Mouse (Mus musculus) ES-E14 (cell line): ENCODE measurements around the gene Rbm39. TPM values are rescaled to one million over a fixed set of nuclear protein-coding genes. Genes with fewer than 3 reads are reported as not detected.
"Not testable (repeated sequence)": the region's sequence is repeated elsewhere in the genome, so short reads cannot be mapped to it uniquely, and the experiment has no call there.

Experiments used
- DNase-seq: peaks from one replicate; pipeline ENCODE4 v3.0.0-alpha.2; 2013; ENCODE audit warnings: low read depth, low spot score
- H3K27ac ChIP-seq: 2 replicates; pipeline ENCODE4 v1.5.1; 2012; ENCODE audit warnings: low read depth, mild to moderate bottlenecking, low read length, moderate library complexity, mixed read lengths; ENCODE audit not compliant: poor library complexity, insufficient read depth, severe bottlenecking
- H3K36me3 ChIP-seq: 2 replicates; pipeline ENCODE4 v1.6.1; 2012; ENCODE audit warnings: mild to moderate bottlenecking, low read length, moderate library complexity, mixed read lengths; ENCODE audit not compliant: control insufficient read depth, poor library complexity, insufficient read depth, severe bottlenecking
- H3K4me1 ChIP-seq, 2 experiments: fragments of 150-350 bp in 1 of 2; sonication (generic) in 1 of 2; 2 replicates each; pipeline ENCODE4 v1.6.1; 2012; ENCODE audit warnings: low read length in 2 of 2, mild to moderate bottlenecking in 1 of 2, mixed read lengths in 1 of 2; ENCODE audit not compliant: control insufficient read depth in 2 of 2, insufficient read depth in 2 of 2, poor library complexity in 1 of 2
- H3K4me3 ChIP-seq, 2 experiments: fragments of 150-350 bp in 1 of 2; sonication (generic) in 1 of 2; 2 replicates each; pipeline ENCODE4 v1.5.1; 2012; ENCODE audit warnings: low read length in 2 of 2, low read depth in 1 of 2, mild to moderate bottlenecking in 1 of 2, mixed read lengths in 1 of 2; ENCODE audit not compliant: insufficient read depth in 1 of 2, poor library complexity in 1 of 2, severe bottlenecking in 1 of 2
- H3K9ac ChIP-seq: 2 replicates; pipeline ENCODE4 v1.6.1; 2012; ENCODE audit warnings: low read depth, mild to moderate bottlenecking, low read length, mixed read lengths; ENCODE audit not compliant: poor library complexity, insufficient read depth, severe bottlenecking
- H3K9me3 ChIP-seq: fragments of 150-350 bp; sonication (generic); 2 replicates; pipeline ENCODE4 v1.6.1; 2012; ENCODE audit warnings: low read depth, mild to moderate bottlenecking, low read length; ENCODE audit not compliant: control insufficient read depth, insufficient read depth
- CHD2 ChIP-seq: IDR thresholded peaks from 2 replicates; pipeline ENCODE4 v1.6.1; 2014; ENCODE audit warnings: mild to moderate bottlenecking, low read depth, low read length, inconsistent platforms
- HCFC1 ChIP-seq: IDR thresholded peaks from 2 replicates; pipeline ENCODE4 v1.6.1; 2012; ENCODE audit warnings: low read length, inconsistent platforms, borderline replicate concordance; ENCODE audit not compliant: insufficient read depth
- MAFK ChIP-seq: IDR thresholded peaks from 2 replicates; pipeline ENCODE4 v1.6.1; 2014; ENCODE audit warnings: mild to moderate bottlenecking, low read depth, low read length, inconsistent platforms; ENCODE audit not compliant: insufficient read depth
- ZC3H11A ChIP-seq: IDR thresholded peaks from 2 replicates; pipeline ENCODE4 v1.6.1; 2012; ENCODE audit warnings: low read depth, mild to moderate bottlenecking, inconsistent platforms, low read length, borderline replicate concordance
- ZNF384 ChIP-seq: IDR thresholded peaks from 2 replicates; pipeline ENCODE4 v1.6.1; 2012; ENCODE audit warnings: low read depth, low read length, inconsistent platforms
- in situ Hi-C, 2 experiments: fragments of 600-800 bp; cut with MboI; formaldehyde crosslinking; loops; one replicate each; pipeline ENCODE4 v1.15.1; 2025; ENCODE audit warnings: low sequenced_read_pairs in 2 of 2, inconsistent platforms in 1 of 2; ENCODE audit not compliant: unreplicated experiment in 2 of 2
- total RNA-seq: library from RNA; depleted of rRNA; stranded (reverse); fragments of 300-350 nt; gene quantifications from 2 replicates; pipeline ENCODE4 v1.2.3, GENCODE M21; 2012

Gene Rbm39
- total RNA-seq, 1 experiment, result 411 TPM

- DNase-seq, result no peak
- Histone ChIP-seq H3K9ac (no peak overlapping the region), H3K4me1 (peaks cover 5 to 6% of the 10 kb centered on the region in 2 experiments; a peak in 2 of 4 replicates), H3K4me3 (no peak overlapping the region), H3K9me3 (no peaks in the 10 kb centered on the region), H3K36me3 (no peaks in the 10 kb centered on the region), H3K27ac (no peak overlapping the region)
- in situ Hi-C loops, result no loop called here
- TF ChIP-seq ZC3H11A (no peak), HCFC1 (no peak), ZNF384 (no peak), CHD2 (no peak), MAFK (no peak)
Observed at GRCm38 (mm10) chr2:156193066-156193862, 13.2 kb upstream of the Rbm39 start.

DNA sequence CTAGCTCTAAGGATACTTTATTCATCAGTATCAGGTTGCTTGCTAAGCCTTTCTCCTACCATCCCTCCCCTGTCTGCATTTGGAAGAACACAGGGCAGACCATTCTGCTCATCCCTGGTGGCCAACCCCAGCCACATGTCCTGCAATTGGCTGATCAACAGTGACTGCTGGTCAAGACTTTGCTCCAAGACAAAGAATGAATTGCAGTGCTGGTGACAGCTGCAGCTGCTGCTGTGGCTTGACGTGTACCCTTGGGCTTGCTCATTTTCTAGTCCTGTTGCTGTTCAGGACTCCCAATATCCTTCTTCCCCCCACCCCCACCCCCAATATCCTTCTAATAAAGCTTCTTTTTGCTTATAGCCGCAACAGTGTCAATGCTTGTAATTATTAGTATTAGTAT lies 12.0 kb upstream of the Rbm39 start:
- no peaks in the 10 kb centered on the region for H3K36me3 ChIP-seq
- in situ Hi-C loops, result no loop called here
- TF ChIP-seq ZC3H11A (no peak), HCFC1 (no peak), MAFK (no peak), CHD2 (no peak), ZNF384 (no peak)

DNA sequence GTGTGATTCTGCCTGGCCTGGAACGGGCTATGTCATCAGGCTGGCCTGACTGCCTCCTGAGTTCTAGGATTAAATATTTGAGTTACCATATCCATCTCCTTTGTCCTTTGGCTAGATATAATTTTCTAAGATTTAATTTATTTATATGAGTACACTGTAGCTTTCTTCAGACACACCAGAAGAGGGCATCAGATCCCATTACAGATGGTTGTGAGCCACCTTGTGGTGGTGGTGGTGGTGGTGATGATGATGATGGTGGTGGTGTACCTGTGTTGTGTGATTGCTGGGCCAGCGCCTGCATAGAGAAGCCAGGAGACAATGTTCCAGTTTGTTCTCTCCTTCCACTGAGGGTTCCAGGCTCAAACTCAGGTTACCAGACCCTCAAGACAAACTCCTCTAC lies 11.5 kb upstream of the Rbm39 start:
- in situ Hi-C loops, result no loop called here
- H3K4me1 ChIP-seq, result peaks cover 5 to 6% of the 10 kb centered on the region in 2 experiments; a peak in 2 of 4 replicates

More for the DNA sequence above, 12.0 kb upstream of the Rbm39 start:
- Histone ChIP-seq H3K4me3 (no peak overlapping the region), H3K9me3 (no peaks in the 10 kb centered on the region), H3K9ac (no peak overlapping the region), H3K27ac (no peak overlapping the region), H3K4me1 (peaks cover 5 to 6% of the 10 kb centered on the region in 2 experiments; a peak in 2 of 4 replicates)
- no peak for DNase-seq

GRCm38 (mm10) chr2:156190004-156190896 lies 10.2 kb upstream of the Rbm39 start:
- no peak overlapping the region for H3K4me3 ChIP-seq
- no peaks in the 10 kb centered on the region for H3K36me3 ChIP-seq
- H3K9me3 ChIP-seq, result no peaks in the 10 kb centered on the region
- TF ChIP-seq ZC3H11A, result no peak
- no peak overlapping the region for H3K27ac ChIP-seq
- in situ Hi-C loops, result no loop called here
- DNase-seq, result no peak
- peaks cover 5 to 6% of the 10 kb centered on the region in 2 experiments; a peak in 2 of 4 replicates for H3K4me1 ChIP-seq
- no peak overlapping the region for H3K9ac ChIP-seq

More for the DNA sequence above, 11.5 kb upstream of the Rbm39 start:
- Histone ChIP-seq H3K27ac (no peak overlapping the region), H3K9ac (no peak overlapping the region), H3K4me3 (no peak overlapping the region), H3K36me3 (no peaks in the 10 kb centered on the region), H3K9me3 (no peaks in the 10 kb centered on the region)
- no peak for TF ChIP-seq CHD2
- no peak for TF ChIP-seq ZNF384
- TF ChIP-seq ZC3H11A, result no peak
- no peak for TF ChIP-seq HCFC1
- TF ChIP-seq MAFK, result no peak
- DNase-seq, result no peak

DNA sequence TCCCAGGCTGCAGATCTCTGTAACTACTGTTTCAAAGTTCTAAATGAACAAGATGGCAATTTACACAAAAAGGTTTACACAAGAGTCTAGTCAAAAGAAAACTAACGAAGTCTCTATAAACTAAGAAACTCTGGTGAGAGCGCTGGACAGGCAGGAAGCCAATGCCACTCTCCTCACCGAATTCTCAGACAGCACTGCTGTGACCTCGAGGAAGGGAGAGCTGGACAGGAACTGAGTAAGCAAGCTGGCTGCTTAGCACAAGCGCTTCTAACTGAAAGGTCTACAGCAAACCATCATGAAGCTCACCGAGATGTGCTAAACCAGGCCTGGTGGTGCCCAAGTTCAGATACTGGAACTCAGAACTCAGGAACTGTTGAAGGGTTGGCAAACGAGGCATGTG lies 9.2 kb upstream of the Rbm39 start:
- H3K4me3 ChIP-seq, H3K27ac ChIP-seq, DNase-seq, H3K4me1 ChIP-seq, in situ Hi-C loops, H3K36me3 ChIP-seq, H3K9ac ChIP-seq, H3K9me3 ChIP-seq: not testable (repeated sequence)
